Mouse (Mus musculus) MEL (cell line): Measurements from ENCODE around the gene Mcu. TPM values are rescaled to one million over a fixed set of nuclear protein-coding genes. Genes with fewer than 3 reads are reported as not detected.

Source experiments
- DNase-seq: peaks from one replicate; pipeline ENCODE4 v3.0.0; 2011; ENCODE audit warnings: low read depth, low spot score
- H3K27ac ChIP-seq: 2 replicates; pipeline ENCODE4 v1.5.1; 2012; ENCODE audit warnings: low read depth, mild to moderate bottlenecking, control low read depth, low read length, moderate library complexity; ENCODE audit not compliant: control insufficient read depth
- H3K27me3 ChIP-seq, 2 experiments: fragments of 150-350 bp in 1 of 2; sonication (generic) in 1 of 2; 2 replicates each; pipeline ENCODE4 v1.6.1; 2012; ENCODE audit warnings: low read length in 2 of 2, mild to moderate bottlenecking in 2 of 2, improper control_type of control experiment in 1 of 2, moderate library complexity in 1 of 2; ENCODE audit not compliant: insufficient read depth in 2 of 2, control insufficient read depth in 1 of 2
- H3K36me3 ChIP-seq, 2 experiments: 2 replicates each; pipeline ENCODE4 v1.6.1; 2012 to 2014; ENCODE audit warnings: low read length in 2 of 2, improper control_type of control experiment in 1 of 2, inconsistent platforms in 1 of 2, mild to moderate bottlenecking in 1 of 2; ENCODE audit not compliant: insufficient read depth in 2 of 2, control insufficient read depth in 1 of 2
- H3K4me1 ChIP-seq, 2 experiments: fragments of 150-350 bp in 1 of 2; sonication (generic) in 1 of 2; 2 replicates each; pipeline ENCODE4 v1.6.1; 2012; ENCODE audit warnings: low read length in 2 of 2, improper control_type of control experiment in 1 of 2, mild to moderate bottlenecking in 1 of 2; ENCODE audit not compliant: insufficient read depth in 2 of 2, control insufficient read depth in 1 of 2
- H3K4me3 ChIP-seq, 2 experiments: fragments of 150-350 bp in 1 of 2; sonication (generic) in 1 of 2; 2 replicates each; pipeline ENCODE4 v1.5.1; 2012; ENCODE audit warnings: low read depth in 2 of 2, low read length in 2 of 2, mild to moderate bottlenecking in 2 of 2, moderate library complexity in 2 of 2, control low read depth in 1 of 2, improper control_type of control experiment in 1 of 2; ENCODE audit not compliant: control insufficient read depth in 1 of 2, insufficient read depth in 1 of 2
- H3K79me2 ChIP-seq: 2 replicates; pipeline ENCODE4 v1.6.1; 2012; ENCODE audit warnings: mild to moderate bottlenecking, low read length, moderate library complexity; ENCODE audit not compliant: control insufficient read depth, poor library complexity, insufficient read depth
- H3K9ac ChIP-seq: 2 replicates; pipeline ENCODE4 v1.6.1; 2012; ENCODE audit warnings: low read depth, mild to moderate bottlenecking, control low read depth, low read length, moderate library complexity; ENCODE audit not compliant: control insufficient read depth, poor library complexity, severe bottlenecking
- H3K9me3 ChIP-seq: fragments of 150-350 bp; sonication (generic); replicated peaks from 2 replicates; pipeline ENCODE4 v1.6.1; 2012; ENCODE audit warnings: mild to moderate bottlenecking, low read length, improper control_type of control experiment, moderate library complexity; ENCODE audit not compliant: insufficient read depth
- BHLHE40 ChIP-seq: IDR thresholded peaks from 2 replicates; pipeline ENCODE4 v1.6.1; 2012; ENCODE audit warnings: low read depth, mild to moderate bottlenecking, inconsistent platforms, low read length, improper control_type of control experiment, borderline replicate concordance
- E2F4 ChIP-seq: IDR thresholded peaks from 2 replicates; pipeline ENCODE4 v1.6.1; 2011; ENCODE audit warnings: low read depth, low read length, improper control_type of control experiment, borderline replicate concordance
- EP300 ChIP-seq, 2 experiments: IDR thresholded peaks; 2 replicates each; pipeline ENCODE4 v1.6.1; 2011; ENCODE audit warnings: improper control_type of control experiment in 2 of 2, low read length in 2 of 2, low read depth in 1 of 2, mild to moderate bottlenecking in 1 of 2
- ETS1 ChIP-seq: IDR thresholded peaks from 2 replicates; pipeline ENCODE4 v1.6.1; 2012; ENCODE audit warnings: low read depth, mild to moderate bottlenecking, inconsistent platforms, low read length, improper control_type of control experiment, moderate library complexity
- GATA1 ChIP-seq: IDR thresholded peaks from 2 replicates; pipeline ENCODE4 v1.6.1; 2011; ENCODE audit warnings: low read depth, low read length, improper control_type of control experiment
- JUND ChIP-seq: IDR thresholded peaks from 2 replicates; pipeline ENCODE4 v1.6.1; 2011; ENCODE audit warnings: low read depth, mild to moderate bottlenecking, improper control_type of control experiment, low read length
- MAFK ChIP-seq: IDR thresholded peaks from 2 replicates; pipeline ENCODE4 v1.6.1; 2011; ENCODE audit warnings: low read depth, mild to moderate bottlenecking, low read length, improper control_type of control experiment, borderline replicate concordance
- MXI1 ChIP-seq: IDR thresholded peaks from 2 replicates; pipeline ENCODE4 v1.6.1; 2011; ENCODE audit warnings: mild to moderate bottlenecking, low read depth, low read length, improper control_type of control experiment
- MYB ChIP-seq: IDR thresholded peaks from 2 replicates; pipeline ENCODE4 v1.6.1; 2011; ENCODE audit warnings: mild to moderate bottlenecking, low read depth, low read length, improper control_type of control experiment
- MYC ChIP-seq: IDR thresholded peaks from 2 replicates; pipeline ENCODE4 v1.6.1; 2011; ENCODE audit warnings: low read depth, mild to moderate bottlenecking, low read length, improper control_type of control experiment, moderate library complexity
- NELFE ChIP-seq: IDR thresholded peaks from 2 replicates; pipeline ENCODE4 v1.6.1; 2011; ENCODE audit warnings: low read depth, low read length, improper control_type of control experiment
- POLR2A ChIP-seq, 2 experiments: IDR thresholded peaks; 2 replicates each; pipeline ENCODE4 v1.6.1; 2011 to 2012; ENCODE audit warnings: low read length in 2 of 2, mild to moderate bottlenecking in 2 of 2, control low read depth in 1 of 2, improper control_type of control experiment in 1 of 2, low read depth in 1 of 2, moderate library complexity in 1 of 2; ENCODE audit not compliant: control insufficient read depth in 1 of 2, insufficient read depth in 1 of 2, poor library complexity in 1 of 2
- POLR2AphosphoS2 ChIP-seq: IDR thresholded peaks from 2 replicates; pipeline ENCODE4 v1.6.1; 2011; ENCODE audit warnings: low read length, improper control_type of control experiment
- RAD21 ChIP-seq: IDR thresholded peaks from 2 replicates; pipeline ENCODE4 v1.6.1; 2011; ENCODE audit warnings: mild to moderate bottlenecking, low read depth, low read length, improper control_type of control experiment
- SIN3A ChIP-seq: IDR thresholded peaks from 2 replicates; pipeline ENCODE4 v1.6.1; 2012; ENCODE audit warnings: low read length, improper control_type of control experiment, inconsistent platforms
- TCF12 ChIP-seq: IDR thresholded peaks from 2 replicates; pipeline ENCODE4 v1.6.1; 2014; ENCODE audit warnings: low read depth, mild to moderate bottlenecking, inconsistent platforms, low read length, improper control_type of control experiment, moderate library complexity
- UBTF ChIP-seq: IDR thresholded peaks from 2 replicates; pipeline ENCODE4 v1.6.1; 2012; ENCODE audit warnings: low read depth, mild to moderate bottlenecking, inconsistent platforms, low read length, improper control_type of control experiment, moderate library complexity, borderline replicate concordance; ENCODE audit not compliant: insufficient read depth
- USF1 ChIP-seq: IDR thresholded peaks from 2 replicates; pipeline ENCODE4 v1.6.1; 2014; ENCODE audit warnings: low read depth, mild to moderate bottlenecking, inconsistent platforms, low read length, improper control_type of control experiment, moderate library complexity
- USF2 ChIP-seq, 2 experiments: IDR thresholded peaks; 2 replicates each; pipeline ENCODE4 v1.6.1; 2011 to 2012; ENCODE audit warnings: improper control_type of control experiment in 2 of 2, low read length in 2 of 2, borderline replicate concordance in 1 of 2, inconsistent platforms in 1 of 2, low read depth in 1 of 2, mild to moderate bottlenecking in 1 of 2; ENCODE audit not compliant: insufficient read depth in 1 of 2
- ZC3H11A ChIP-seq: IDR thresholded peaks from 2 replicates; pipeline ENCODE4 v1.6.1; 2012; ENCODE audit warnings: low read depth, mild to moderate bottlenecking, inconsistent platforms, low read length, improper control_type of control experiment
- ZMIZ1 ChIP-seq: IDR thresholded peaks from 2 replicates; pipeline ENCODE4 v1.6.1; 2012; ENCODE audit warnings: low read depth, mild to moderate bottlenecking, inconsistent platforms, low read length, improper control_type of control experiment, moderate library complexity
- ZNF384 ChIP-seq: IDR thresholded peaks from 2 replicates; pipeline ENCODE4 v1.6.1; 2012; ENCODE audit warnings: low read depth, mild to moderate bottlenecking, inconsistent platforms, low read length, improper control_type of control experiment
- polyA plus RNA-seq, 2 experiments: library from polyadenylated mRNA; stranded (reverse) in 1 of 2; unstranded in 1 of 2; fragments of >175 nt in 1 of 2; fragments of >200 nt in 1 of 2; gene quantifications; 2 replicates each; pipeline versions ENCODE4 v1.2.1 to v1.2.4; 2012; ENCODE audit warnings: low replicate concordance in 2 of 2, low read depth in 1 of 2; ENCODE audit not compliant: insufficient read length in 2 of 2, insufficient read depth in 1 of 2, missing spikeins in 1 of 2
- total RNA-seq: library from RNA; depleted of rRNA; stranded (reverse); fragments of 300-350 nt; gene quantifications from 2 replicates; pipeline ENCODE4 v1.2.3, GENCODE M21; 2012

The Mcu gene
- total and polyA plus RNA-seq, 3 experiments, result 7.7 to 9.4 TPM; not detected in 1

- H3K4me1 ChIP-seq, result peaks cover 0 to 12% of the 10 kb centered on the region in 2 experiments; a peak in 2 of 4 replicates
- no peaks in the 10 kb centered on the region for H3K79me2 ChIP-seq
- no peak overlapping the region for H3K4me3 ChIP-seq
- no peaks in the 10 kb centered on the region for H3K27me3 ChIP-seq
- no peaks in the 10 kb centered on the region for H3K9me3 ChIP-seq
- TF ChIP-seq POLR2AphosphoS2 (no peak), ETS1 (no peak), JUND (no peak), ZC3H11A (no peak), USF1 (no peak), BHLHE40 (no peak), E2F4 (no peak), TCF12 (no peak), UBTF (no peak)
- H3K9ac ChIP-seq, result no peak overlapping the region
- H3K36me3 ChIP-seq, result peaks cover 0 to 2% of the 10 kb centered on the region in 2 experiments; a peak in 2 of 4 replicates
- no peak overlapping the region for H3K27ac ChIP-seq
- no peak for DNase-seq
Observed at GRCm38 (mm10) chr10:59424453-59424852, 192.0 kb downstream of the Mcu start.

GRCm38 (mm10) chr10:59419516-59419915 lies 197.0 kb downstream of the Mcu start:
- H3K4me1 ChIP-seq, result peaks cover 0 to 3% of the 10 kb centered on the region in 2 experiments; a peak in 1 of 4 replicates
- DNase-seq, result peak; percentile 50
- no peaks in the 10 kb centered on the region for H3K27me3 ChIP-seq
- no peak overlapping the region for H3K9ac ChIP-seq
- no peak overlapping the region for H3K4me3 ChIP-seq
- no peak overlapping the region for H3K27ac ChIP-seq
- H3K9me3 ChIP-seq, result no peaks in the 10 kb centered on the region
- no peaks in the 10 kb centered on the region for H3K79me2 ChIP-seq
- H3K36me3 ChIP-seq, result peaks cover 0 to 2% of the 10 kb centered on the region in 2 experiments; a peak in 1 of 4 replicates
- no peak for TF ChIP-seq USF1
- peak; percentile 51 for TF ChIP-seq GATA1

- H3K36me3 ChIP-seq, result peaks cover 0 to 2% of the 10 kb centered on the region in 2 experiments; a peak in 1 of 4 replicates
- H3K79me2 ChIP-seq, result no peaks in the 10 kb centered on the region
- no peak overlapping the region for H3K27ac ChIP-seq
- H3K4me1 ChIP-seq, result peaks cover 0 to 3% of the 10 kb centered on the region in 2 experiments; a peak in 1 of 4 replicates
- H3K9me3 ChIP-seq, result no peaks in the 10 kb centered on the region
- no peak overlapping the region for H3K4me3 ChIP-seq
- no peak for TF ChIP-seq USF1
- no peak for TF ChIP-seq ZMIZ1
- no peak for TF ChIP-seq MXI1
- TF ChIP-seq SIN3A, result no peak
- no peak for TF ChIP-seq USF2 (IDR thresholded peaks at IDR 0.05; ENCODE audit: borderline replicate concordance in 1 of 2, insufficient read depth in 1 of 2, low read depth in 1 of 2, low read length in 2 of 2)
- TF ChIP-seq MAFK, result no peak
- TF ChIP-seq RAD21, result no peak
- TF ChIP-seq MYC, result no peak
- no peak for TF ChIP-seq ZNF384
- no peak for TF ChIP-seq POLR2A (IDR thresholded peaks at IDR 0.05; ENCODE audit: control insufficient read depth in 1 of 2, insufficient read depth in 1 of 2, low read depth in 1 of 2, low read length in 2 of 2, poor library complexity in 1 of 2)
- TF ChIP-seq E2F4, result no peak
- no peak for TF ChIP-seq NELFE
- TF ChIP-seq EP300 (IDR thresholded peaks at IDR 0.05; ENCODE audit: low read depth in 1 of 2, low read length in 2 of 2), result no peak
- no peak for TF ChIP-seq MYB
- TF ChIP-seq, all 39 proteins: peak for 0
- H3K27me3 ChIP-seq, result no peaks in the 10 kb centered on the region; a peak in 2 of 4 replicates
- no peak overlapping the region for H3K9ac ChIP-seq
- no peak for DNase-seq
Observed at GRCm38 (mm10) chr10:59416623-59417022, 199.9 kb downstream of the Mcu start.
